Mouse (Mus musculus) CH12.LX (cell line): ENCODE measurements around the gene Gpx3. TPM values are rescaled to one million over a fixed set of nuclear protein-coding genes. Genes with fewer than 3 reads are reported as not detected.

ENCODE experiments used
- DNase-seq: peaks from one replicate; pipeline ENCODE4 v3.0.0-alpha.2; 2013; ENCODE audit errors: extremely low read depth
- H3K27ac ChIP-seq: 2 replicates; pipeline ENCODE4 v1.5.1; 2012; ENCODE audit warnings: low read depth, mild to moderate bottlenecking, control low read depth, moderate library complexity; ENCODE audit not compliant: insufficient read depth
- H3K27me3 ChIP-seq: replicated peaks from 2 replicates; pipeline ENCODE3; 2012; ENCODE audit warnings: inconsistent platforms
- H3K36me3 ChIP-seq, 2 experiments: replicated peaks in 1 of 2; 2 replicates each; pipeline versions ENCODE3 to v1.6.1; 2012; ENCODE audit warnings: inconsistent platforms in 1 of 2, low read length in 1 of 2, mild to moderate bottlenecking in 1 of 2, mixed read lengths in 1 of 2, moderate library complexity in 1 of 2; ENCODE audit not compliant: control insufficient read depth in 1 of 2, insufficient read depth in 1 of 2
- H3K4me1 ChIP-seq, 2 experiments: 2 replicates each; pipeline ENCODE4 v1.6.1; 2012; ENCODE audit warnings: inconsistent platforms in 1 of 2, moderate library complexity in 1 of 2; ENCODE audit not compliant: insufficient read depth in 2 of 2, control insufficient read depth in 1 of 2
- H3K4me2 ChIP-seq: 2 replicates; pipeline ENCODE4 v1.6.1; 2012; ENCODE audit warnings: low read depth, mild to moderate bottlenecking, control low read depth; ENCODE audit not compliant: poor library complexity, insufficient read depth, severe bottlenecking
- H3K4me3 ChIP-seq, 3 experiments: fragments of 150-350 bp in 1 of 3; sonication (generic) in 1 of 3; replicated peaks in 1 of 3; 2 replicates each; pipeline versions ENCODE3 to v1.5.1; 2011 to 2012; ENCODE audit warnings: low read depth in 2 of 3, low read length in 2 of 3, mild to moderate bottlenecking in 2 of 3, moderate library complexity in 2 of 3, control low read depth in 1 of 3, improper control_type of control experiment in 1 of 3, inconsistent platforms in 1 of 3, mixed read lengths in 1 of 3; ENCODE audit not compliant: poor library complexity in 1 of 3
- H3K79me2 ChIP-seq: replicated peaks from 2 replicates; pipeline ENCODE4 v1.6.1; 2012; ENCODE audit warnings: mild to moderate bottlenecking, moderate library complexity; ENCODE audit not compliant: control insufficient read depth, poor library complexity, insufficient read depth, severe bottlenecking; ENCODE audit errors: extremely low read depth
- H3K9ac ChIP-seq: 2 replicates; pipeline ENCODE4 v1.6.1; 2012; ENCODE audit warnings: low read depth, mild to moderate bottlenecking, control low read depth, moderate library complexity; ENCODE audit not compliant: insufficient read depth
- H3K9me3 ChIP-seq: replicated peaks from 2 replicates; pipeline ENCODE3; 2012; ENCODE audit warnings: low read length, inconsistent platforms, mixed read lengths
- BHLHE40 ChIP-seq: IDR thresholded peaks from 2 replicates; pipeline ENCODE4 v1.6.1; 2011; ENCODE audit warnings: mild to moderate bottlenecking, low read depth, low read length, improper control_type of control experiment
- CHD2 ChIP-seq: IDR thresholded peaks from 2 replicates; pipeline ENCODE4 v1.6.1; 2011; ENCODE audit warnings: low read length, improper control_type of control experiment
- CTCF ChIP-seq, 2 experiments: IDR thresholded peaks in 1 of 2; conservative IDR thresholded peaks in 1 of 2; 2 replicates each; pipeline ENCODE4 v1.5.1; 2011 to 2012; ENCODE audit warnings: low read depth in 2 of 2, low read length in 2 of 2, improper control_type of control experiment in 1 of 2, inconsistent platforms in 1 of 2, mild to moderate bottlenecking in 1 of 2, moderate library complexity in 1 of 2
- ELF1 ChIP-seq: IDR thresholded peaks from 2 replicates; pipeline ENCODE4 v1.6.1; 2014; ENCODE audit warnings: low read depth, mild to moderate bottlenecking, inconsistent platforms, low read length, improper control_type of control experiment
- EP300 ChIP-seq: IDR thresholded peaks from 2 replicates; pipeline ENCODE4 v1.6.1; 2011; ENCODE audit warnings: low read length, improper control_type of control experiment
- ETS1 ChIP-seq: conservative IDR thresholded peaks from 2 replicates; pipeline ENCODE4 v1.6.1; 2012; ENCODE audit warnings: low read depth, mild to moderate bottlenecking, inconsistent platforms, low read length, improper control_type of control experiment, moderate library complexity
- GABPA ChIP-seq: IDR thresholded peaks from 2 replicates; pipeline ENCODE4 v1.6.1; 2012; ENCODE audit warnings: low read depth, low read length, improper control_type of control experiment, inconsistent platforms; ENCODE audit not compliant: insufficient replicate concordance
- HCFC1 ChIP-seq: IDR thresholded peaks from 2 replicates; pipeline ENCODE4 v1.6.1; 2012; ENCODE audit warnings: low read depth, mild to moderate bottlenecking, inconsistent platforms, low read length, improper control_type of control experiment
- IRF4 ChIP-seq: IDR thresholded peaks from 2 replicates; pipeline ENCODE4 v1.6.1; 2014; ENCODE audit warnings: low read depth, mild to moderate bottlenecking, inconsistent platforms, low read length, improper control_type of control experiment
- JUND ChIP-seq: conservative IDR thresholded peaks from 2 replicates; pipeline ENCODE4 v1.6.1; 2011; ENCODE audit warnings: low read depth, low read length, improper control_type of control experiment
- KAT2A ChIP-seq: IDR thresholded peaks from 2 replicates; pipeline ENCODE4 v1.6.1; 2012; ENCODE audit warnings: low read length, improper control_type of control experiment, inconsistent platforms; ENCODE audit not compliant: insufficient replicate concordance
- MAFK ChIP-seq: IDR thresholded peaks from 2 replicates; pipeline ENCODE4 v1.6.1; 2011; ENCODE audit warnings: low read length, improper control_type of control experiment; ENCODE audit not compliant: insufficient replicate concordance
- MAX ChIP-seq: IDR thresholded peaks from 2 replicates; pipeline ENCODE4 v1.6.1; 2011; ENCODE audit warnings: low read length, improper control_type of control experiment
- MAZ ChIP-seq: IDR thresholded peaks from 2 replicates; pipeline ENCODE4 v1.6.1; 2012; ENCODE audit warnings: low read depth, mild to moderate bottlenecking, inconsistent platforms, low read length, improper control_type of control experiment, moderate library complexity
- MEF2A ChIP-seq: IDR thresholded peaks from 2 replicates; pipeline ENCODE4 v1.6.1; 2014; ENCODE audit warnings: low read depth, mild to moderate bottlenecking, inconsistent platforms, low read length, improper control_type of control experiment, borderline replicate concordance
- MXI1 ChIP-seq: IDR thresholded peaks from 2 replicates; pipeline ENCODE4 v1.6.1; 2011; ENCODE audit warnings: mild to moderate bottlenecking, low read depth, low read length, improper control_type of control experiment
- MYC ChIP-seq: IDR thresholded peaks from 2 replicates; pipeline ENCODE4 v1.6.1; 2011; ENCODE audit warnings: low read depth, mild to moderate bottlenecking, improper control_type of control experiment, low read length
- NELFE ChIP-seq: IDR thresholded peaks from 2 replicates; pipeline ENCODE4 v1.6.1; 2011; ENCODE audit warnings: low read depth, low read length, improper control_type of control experiment
- NRF1 ChIP-seq: IDR thresholded peaks from 2 replicates; pipeline ENCODE4 v1.6.1; 2014; ENCODE audit warnings: low read depth, mild to moderate bottlenecking, inconsistent platforms, low read length, improper control_type of control experiment, moderate library complexity
- PAX5 ChIP-seq: IDR thresholded peaks from 2 replicates; pipeline ENCODE4 v1.6.1; 2012; ENCODE audit warnings: low read length, inconsistent platforms, mixed read lengths
- POLR2A ChIP-seq: IDR thresholded peaks from 2 replicates; pipeline ENCODE4 v1.6.1; 2011; ENCODE audit warnings: low read depth, mild to moderate bottlenecking, improper control_type of control experiment, low read length
- POLR2AphosphoS2 ChIP-seq: IDR thresholded peaks from 2 replicates; pipeline ENCODE4 v1.6.1; 2011; ENCODE audit warnings: low read depth, low read length, improper control_type of control experiment
- RAD21 ChIP-seq: IDR thresholded peaks from 2 replicates; pipeline ENCODE4 v1.6.1; 2011; ENCODE audit warnings: low read depth, mild to moderate bottlenecking, low read length, improper control_type of control experiment, moderate library complexity
- RCOR1 ChIP-seq: conservative IDR thresholded peaks from 2 replicates; pipeline ENCODE4 v1.6.1; 2012; ENCODE audit warnings: low read depth, mild to moderate bottlenecking, inconsistent platforms, low read length, improper control_type of control experiment
- SIN3A ChIP-seq: IDR thresholded peaks from 2 replicates; pipeline ENCODE4 v1.6.1; 2012; ENCODE audit warnings: low read length, improper control_type of control experiment, inconsistent platforms
- SMC3 ChIP-seq: IDR thresholded peaks from 2 replicates; pipeline ENCODE4 v1.6.1; 2011; ENCODE audit warnings: low read depth, low read length, improper control_type of control experiment
- TBP ChIP-seq: conservative IDR thresholded peaks from 2 replicates; pipeline ENCODE4 v1.6.1; 2011; ENCODE audit warnings: low read depth, low read length, improper control_type of control experiment
- USF1 ChIP-seq: IDR thresholded peaks from 2 replicates; pipeline ENCODE4 v1.6.1; 2014; ENCODE audit warnings: low read depth, mild to moderate bottlenecking, inconsistent platforms, low read length, improper control_type of control experiment
- USF2 ChIP-seq: conservative IDR thresholded peaks from 2 replicates; pipeline ENCODE4 v1.6.1; 2011; ENCODE audit warnings: low read depth, low read length, improper control_type of control experiment
- ZC3H11A ChIP-seq: IDR thresholded peaks from 2 replicates; pipeline ENCODE4 v1.6.1; 2012; ENCODE audit warnings: low read depth, mild to moderate bottlenecking, inconsistent platforms, low read length, improper control_type of control experiment
- ZKSCAN1 ChIP-seq: IDR thresholded peaks from 2 replicates; pipeline ENCODE4 v1.6.1; 2012; ENCODE audit warnings: low read depth, inconsistent platforms, low read length, improper control_type of control experiment, borderline replicate concordance
- ZNF384 ChIP-seq: IDR thresholded peaks from 2 replicates; pipeline ENCODE4 v1.6.1; 2012; ENCODE audit warnings: low read depth, low read length, improper control_type of control experiment, inconsistent platforms
- dilution Hi-C: fragments of 300-500 bp; cut with MboI; formaldehyde crosslinking; loops from 2 replicates; pipeline ENCODE4 v1.14.3; 2020; ENCODE audit warnings: low sequenced_read_pairs; ENCODE audit not compliant: extremely low pct_unique_long_range_greater_than_20kb, extremely low pct_ligation_motif_present
- in situ Hi-C: fragments of 300-500 bp; cut with MboI; formaldehyde crosslinking; loops from 3 replicates; pipeline ENCODE4 v1.14.3; 2019; ENCODE audit warnings: low sequenced_read_pairs, low pct_ligation_motif_present, low pct_unique_long_range_greater_than_20kb, mixed read lengths
- polyA plus RNA-seq: library from polyadenylated mRNA; unstranded; fragments of >175 nt; gene quantifications from 2 replicates; pipeline ENCODE4 v1.2.1, GENCODE M21; 2012; ENCODE audit warnings: low read depth; ENCODE audit not compliant: insufficient read length
- total RNA-seq, 2 experiments: library from RNA; depleted of rRNA; stranded (reverse); fragments of 300-350 nt in 1 of 2; fragments of >200 nt in 1 of 2; gene quantifications; 2 replicates each; pipeline ENCODE4 v1.2.3; 2012 to 2014

Gene Gpx3
- total and polyA plus RNA-seq, 3 experiments, result 0.63 TPM; not detected in 2

- Histone ChIP-seq H3K36me3 (peaks cover 18 to 48% of the 10 kb centered on the region in 2 experiments), H3K27ac (no peak overlapping the region), H3K9ac (peak overlapping the region; percentile 58), H3K4me3 (peak overlapping the region; percentile 7 to 56 (median 14)), H3K27me3 (no peaks in the 10 kb centered on the region), H3K4me2 (peak overlapping the region; percentile 93), H3K79me2 (peaks cover 81% of the 10 kb centered on the region), H3K4me1 (peaks cover 42 to 87% of the 10 kb centered on the region in 2 experiments), H3K9me3 (no peaks in the 10 kb centered on the region)
- TF ChIP-seq NRF1 (no peak), GABPA (no peak), MAX (no peak), ELF1 (0 out of 2 replicates have a peak, but pooled peaks have one; percentile 21), CHD2 (no peak), ZNF384 (no peak), BHLHE40 (peak; percentile 65), USF1 (peak; percentile 43), USF2 (peak; percentile 32; the same call in 1 of the 2 replicates)
- dilution Hi-C loops, result no loop called here
- no peak for DNase-seq
- in situ Hi-C loops, result no loop called here
Measured at GRCm38 (mm10) chr11:54953993-54954446, 51.8 kb downstream of the Gpx3 start.

- Histone ChIP-seq H3K79me2 (peaks cover 84% of the 10 kb centered on the region), H3K4me2 (peak overlapping the region; percentile 93), H3K27ac (no peak overlapping the region), H3K9ac (peak overlapping the region; percentile 58), H3K9me3 (no peaks in the 10 kb centered on the region), H3K27me3 (no peaks in the 10 kb centered on the region), H3K36me3 (peaks cover 18 to 48% of the 10 kb centered on the region in 2 experiments), H3K4me1 (peaks cover 43 to 89% of the 10 kb centered on the region in 2 experiments), H3K4me3 (peak overlapping the region; percentile 56 to 86 (median 62))
- dilution Hi-C loops, result no loop called here
- in situ Hi-C loops, result no loop called here
- no peak for DNase-seq
- TF ChIP-seq MAZ (no peak), GABPA (no peak), USF1 (no peak), MEF2A (no peak), MAX (peak; percentile 84), MYC (peak; percentile 79), SMC3 (no peak), ETS1 (no peak), JUND (no peak), RAD21 (no peak), TBP (no peak), CHD2 (no peak), ZC3H11A (no peak), EP300 (no peak), USF2 (no peak), NELFE (no peak), POLR2A (no peak), RCOR1 (no peak), POLR2AphosphoS2 (no peak), ZKSCAN1 (no peak), ZNF384 (no peak), NRF1 (no peak), SIN3A (peak; percentile 31; the same call in 1 of the 2 replicates), KAT2A (no peak), CTCF (conservative IDR thresholded peaks at IDR 0.05 in 1 of 2, IDR thresholded peaks at IDR 0.05 in 1 of 2; ENCODE audit: low read depth in 2 of 2, low read length in 2 of 2) (no peak), ELF1 (no peak), PAX5 (no peak), HCFC1 (no peak), MXI1 (peak; percentile 87), MAFK (no peak), IRF4 (no peak)
Measured at GRCm38 (mm10) chr11:54954716-54955115, 52.5 kb downstream of the Gpx3 start.
